Mouse (Mus musculus): ENCODE measurements at regions not wholly inside any gene's neighbourhood (a gene's known extent, or its start where the extent isn't known, plus 50 kb on each side); places are given as distances from the start of the nearest gene placed in this dataset.

DNA sequence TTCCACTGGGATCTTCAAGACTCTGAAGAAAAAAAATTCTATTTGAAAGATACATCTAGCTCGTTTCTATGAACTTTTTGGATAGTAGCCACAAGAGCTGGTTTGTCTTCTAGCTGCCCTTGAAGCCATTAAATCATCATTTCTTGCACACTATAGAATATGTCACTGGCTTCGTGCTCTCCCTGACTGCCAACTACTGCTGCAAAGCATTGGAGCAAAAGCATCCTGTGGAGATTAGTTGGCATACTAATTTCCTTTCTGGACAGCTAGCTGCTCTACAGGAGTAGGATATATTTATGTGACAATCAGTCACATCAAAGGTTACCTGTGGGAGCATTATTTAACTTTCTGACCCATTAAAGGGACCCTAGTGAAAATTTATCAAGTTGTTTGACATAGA, 243.1 kb downstream of the Pdgfc start:
- H3K27me3 ChIP-seq (ENCODE audit: control insufficient read depth, insufficient read depth, low read length): no peaks in the 10 kb centered on the region
- TF ChIP-seq POLR2A (IDR thresholded peaks at IDR 0.05; ENCODE audit: borderline replicate concordance, extremely low read depth, insufficient read depth, insufficient read length): no peak
- no peak for ATAC-seq (ENCODE audit: low FRiP score, low read depth)
- WGBS: 58% methylated on average over 2 of the region's 2 CpGs
- H3K9ac ChIP-seq (ENCODE audit: low read depth, low read length, severe bottlenecking): no peak overlapping the region
- H3K4me3 ChIP-seq (replicated peaks; ENCODE audit: low read length): no peak overlapping the region
- H3K27ac ChIP-seq (replicated peaks; ENCODE audit: low read depth, low read length): no peak overlapping the region
- H3K4me2 ChIP-seq (replicated peaks; ENCODE audit: low read depth, low read length, severe bottlenecking): no peak overlapping the region
- H3K4me1 ChIP-seq (ENCODE audit: control insufficient read depth, insufficient read depth, low read length): no peaks in the 10 kb centered on the region
- no peaks in the 10 kb centered on the region for H3K9me3 ChIP-seq (ENCODE audit: control insufficient read depth, low read length)
- no peak for DNase-seq (ENCODE audit: low spot score)
- no peaks in the 10 kb centered on the region for H3K36me3 ChIP-seq (ENCODE audit: control insufficient read depth, insufficient read depth, low read length)

- no peaks in the 10 kb centered on the region for H3K36me3 ChIP-seq (ENCODE audit: control insufficient read depth, insufficient read depth, low read length)
- H3K27ac ChIP-seq (replicated peaks; ENCODE audit: low read depth, low read length): no peak overlapping the region
- ATAC-seq (ENCODE audit: low FRiP score, low read depth): no peak
- H3K27me3 ChIP-seq (ENCODE audit: control insufficient read depth, insufficient read depth, low read length): no peaks in the 10 kb centered on the region
- no peak for DNase-seq (ENCODE audit: low spot score)
- H3K4me2 ChIP-seq (replicated peaks; ENCODE audit: low read depth, low read length, severe bottlenecking): no peak overlapping the region
- peaks cover 6% of the 10 kb centered on the region; the same call in 1 of the 2 replicates for H3K4me1 ChIP-seq (ENCODE audit: control insufficient read depth, insufficient read depth, low read length)
- H3K4me3 ChIP-seq (replicated peaks; ENCODE audit: low read length): no peak overlapping the region
- no peaks in the 10 kb centered on the region for H3K9me3 ChIP-seq (ENCODE audit: control insufficient read depth, low read length)
- no peak overlapping the region for H3K9ac ChIP-seq (ENCODE audit: low read depth, low read length, severe bottlenecking)
- WGBS: 89% methylated on average over 2 of the region's 2 CpGs
- no peak for TF ChIP-seq POLR2A (IDR thresholded peaks at IDR 0.05; ENCODE audit: borderline replicate concordance, extremely low read depth, insufficient read depth, insufficient read length)
These were observed 253.5 kb downstream of the Pdgfc start for GRCm38 (mm10) chr3:81289762-81290161.

DNA sequence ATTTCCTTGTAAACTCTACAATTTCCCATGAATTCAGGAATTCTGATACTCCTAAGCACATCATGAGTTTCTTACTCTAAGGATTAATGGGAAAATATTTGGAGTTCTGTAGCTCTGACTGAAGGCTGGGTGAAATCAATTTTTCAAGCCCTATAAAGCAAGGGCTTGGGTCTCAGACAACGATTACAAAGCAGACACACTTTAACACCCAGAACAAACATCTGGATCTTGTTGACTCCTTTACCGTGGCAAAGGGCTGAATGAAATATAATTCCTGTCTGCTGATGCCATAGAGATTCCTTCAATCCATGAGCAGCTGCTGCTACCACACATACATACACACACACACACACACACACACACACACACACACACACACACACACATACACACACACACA, 256.2 kb downstream of the Pdgfc start:
- TF ChIP-seq POLR2A (IDR thresholded peaks at IDR 0.05; ENCODE audit: borderline replicate concordance, extremely low read depth, insufficient read depth, insufficient read length): no peak
- Histone ChIP-seq H3K27me3 (ENCODE audit: control insufficient read depth, insufficient read depth, low read length) (no peaks in the 10 kb centered on the region), H3K4me1 (ENCODE audit: control insufficient read depth, insufficient read depth, low read length) (peaks cover 6% of the 10 kb centered on the region; the same call in 1 of the 2 replicates), H3K36me3 (ENCODE audit: control insufficient read depth, insufficient read depth, low read length) (no peaks in the 10 kb centered on the region), H3K27ac (replicated peaks; ENCODE audit: low read depth, low read length) (no peak overlapping the region), H3K4me2 (replicated peaks; ENCODE audit: low read depth, low read length, severe bottlenecking) (no peak overlapping the region), H3K4me3 (replicated peaks; ENCODE audit: low read length) (no peak overlapping the region), H3K9ac (ENCODE audit: low read depth, low read length, severe bottlenecking) (no peak overlapping the region), H3K9me3 (ENCODE audit: control insufficient read depth, low read length) (no peaks in the 10 kb centered on the region)
- peak; percentile 74 for DNase-seq (ENCODE audit: low spot score)
- 17% methylated on average over 2 of the region's 2 CpGs for WGBS
- peak; percentile 88 for ATAC-seq (ENCODE audit: low FRiP score, low read depth)

DNA sequence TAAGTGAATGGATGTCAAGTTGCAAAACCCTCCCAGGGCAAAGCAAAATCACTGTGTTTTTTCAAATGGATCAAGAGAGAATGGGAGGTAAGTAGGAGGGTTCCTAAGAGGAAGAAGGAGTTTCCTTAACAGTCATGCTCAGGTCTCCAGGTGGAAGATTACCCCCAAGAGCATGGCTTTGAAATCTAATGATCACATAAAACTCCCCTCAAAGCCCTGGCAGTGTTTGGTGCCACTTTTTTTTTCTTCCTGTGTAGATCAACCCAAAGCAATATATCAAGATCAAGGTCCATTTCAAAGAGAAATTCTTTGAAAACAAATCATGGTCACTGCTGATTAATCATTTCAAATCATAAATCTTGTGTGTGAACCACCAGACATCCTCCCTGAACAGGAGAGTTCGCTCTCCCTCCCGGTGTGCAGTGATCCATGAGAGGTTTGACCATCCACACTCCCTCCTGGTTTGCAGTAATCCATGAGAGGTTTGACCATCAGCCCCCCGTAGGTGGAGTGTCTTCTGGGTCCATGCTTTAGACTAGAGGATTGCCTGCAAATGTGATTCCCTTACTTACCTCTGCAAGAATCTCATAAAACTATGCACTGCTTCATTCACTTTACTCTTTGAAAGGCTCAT, 257.1 kb downstream of the Pdgfc start:
- WGBS: 29% methylated on average over 3 of the region's 3 CpGs
- ATAC-seq (ENCODE audit: low FRiP score, low read depth): no peak
- Histone ChIP-seq H3K4me1 (ENCODE audit: control insufficient read depth, insufficient read depth, low read length) (peaks cover 6% of the 10 kb centered on the region; the same call in 1 of the 2 replicates), H3K36me3 (ENCODE audit: control insufficient read depth, insufficient read depth, low read length) (no peaks in the 10 kb centered on the region), H3K9ac (ENCODE audit: low read depth, low read length, severe bottlenecking) (no peak overlapping the region), H3K4me3 (replicated peaks; ENCODE audit: low read length) (no peak overlapping the region), H3K4me2 (replicated peaks; ENCODE audit: low read depth, low read length, severe bottlenecking) (no peak overlapping the region), H3K27ac (replicated peaks; ENCODE audit: low read depth, low read length) (no peak overlapping the region), H3K27me3 (ENCODE audit: control insufficient read depth, insufficient read depth, low read length) (no peaks in the 10 kb centered on the region), H3K9me3 (ENCODE audit: control insufficient read depth, low read length) (no peaks in the 10 kb centered on the region)
- DNase-seq (ENCODE audit: low spot score): no peak
- TF ChIP-seq POLR2A (IDR thresholded peaks at IDR 0.05; ENCODE audit: borderline replicate concordance, extremely low read depth, insufficient read depth, insufficient read length): no peak

- H3K9ac ChIP-seq (ENCODE audit: low read depth, low read length, severe bottlenecking): no peak overlapping the region
- no peak for TF ChIP-seq POLR2A (IDR thresholded peaks at IDR 0.05; ENCODE audit: borderline replicate concordance, extremely low read depth, insufficient read depth, insufficient read length)
- DNase-seq (ENCODE audit: low spot score): peak; percentile 24
- H3K4me3 ChIP-seq (replicated peaks; ENCODE audit: low read length): no peak overlapping the region
- no peak overlapping the region for H3K4me2 ChIP-seq (replicated peaks; ENCODE audit: low read depth, low read length, severe bottlenecking)
- H3K27me3 ChIP-seq (ENCODE audit: control insufficient read depth, insufficient read depth, low read length): no peaks in the 10 kb centered on the region
- 68% methylated on average over 5 of the region's 5 CpGs for WGBS
- peak; percentile 63; the same call in 1 of the 2 replicates for ATAC-seq (ENCODE audit: low FRiP score, low read depth)
- no peaks in the 10 kb centered on the region for H3K36me3 ChIP-seq (ENCODE audit: control insufficient read depth, insufficient read depth, low read length)
- no peaks in the 10 kb centered on the region for H3K4me1 ChIP-seq (ENCODE audit: control insufficient read depth, insufficient read depth, low read length)
- no peak overlapping the region for H3K27ac ChIP-seq (replicated peaks; ENCODE audit: low read depth, low read length)
- H3K9me3 ChIP-seq (ENCODE audit: control insufficient read depth, low read length): no peaks in the 10 kb centered on the region
These were observed 268.0 kb downstream of the Pdgfc start for GRCm38 (mm10) chr3:81304017-81304791.
